Mouse (Mus musculus): ENCODE measurements around the gene Idh1. TPM values are rescaled to one million over a fixed set of nuclear protein-coding genes. Genes with fewer than 3 reads are reported as not detected.

The Idh1 gene
- 911 TPM for polyA plus RNA-seq (2014; fragmentation: Illumina TruSeq; extraction: RNeasy Lipid Tissue Mini Kit (QIAGEN cat#74804))

DNA sequence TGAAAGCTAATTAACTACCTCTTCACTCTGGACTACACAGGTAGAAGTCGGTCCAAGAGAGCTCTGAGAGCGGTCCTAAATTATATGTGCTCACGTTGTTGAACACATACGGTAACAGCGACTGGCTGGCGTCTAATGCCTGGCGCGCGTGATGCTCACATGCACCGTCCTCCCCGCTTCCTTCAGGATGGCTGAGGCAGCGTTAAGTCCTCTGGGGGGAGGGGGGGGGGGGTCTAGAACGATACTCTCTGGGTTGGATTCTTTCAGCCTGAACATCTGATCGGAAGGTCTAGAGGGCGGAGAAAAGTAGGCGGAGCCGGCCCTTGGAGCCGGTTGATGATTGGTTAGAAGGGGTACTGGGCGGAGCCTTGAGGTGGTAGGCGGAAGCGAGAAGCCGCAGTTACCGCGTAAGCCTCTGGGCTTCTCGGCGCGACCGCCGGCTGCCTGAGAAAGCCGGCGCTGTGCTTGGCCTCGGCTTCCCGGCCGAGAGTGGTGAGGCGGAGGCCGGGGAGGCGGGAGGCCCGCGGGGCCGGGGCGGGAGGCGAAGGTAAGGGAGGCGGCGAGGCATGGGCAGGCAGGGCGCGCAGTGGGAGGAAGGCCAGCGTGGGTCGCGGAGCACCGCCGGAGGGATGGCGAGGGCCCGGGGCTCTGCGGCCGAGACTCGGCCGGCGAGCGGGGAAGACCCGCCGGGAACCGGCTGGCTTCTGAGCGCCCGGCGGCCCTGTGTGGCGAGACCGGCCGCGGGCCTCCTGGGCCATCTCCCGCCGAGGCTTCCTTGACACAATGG lies at the start of gene Idh1, which contains the start of gene Pikfyve:
Gene Idh1 (minus strand): TSS at position 214 of the 787 bp plus-strand sequence.
Gene Pikfyve (plus strand): TSS at position 397 of the 787 bp plus-strand sequence.

DNA sequence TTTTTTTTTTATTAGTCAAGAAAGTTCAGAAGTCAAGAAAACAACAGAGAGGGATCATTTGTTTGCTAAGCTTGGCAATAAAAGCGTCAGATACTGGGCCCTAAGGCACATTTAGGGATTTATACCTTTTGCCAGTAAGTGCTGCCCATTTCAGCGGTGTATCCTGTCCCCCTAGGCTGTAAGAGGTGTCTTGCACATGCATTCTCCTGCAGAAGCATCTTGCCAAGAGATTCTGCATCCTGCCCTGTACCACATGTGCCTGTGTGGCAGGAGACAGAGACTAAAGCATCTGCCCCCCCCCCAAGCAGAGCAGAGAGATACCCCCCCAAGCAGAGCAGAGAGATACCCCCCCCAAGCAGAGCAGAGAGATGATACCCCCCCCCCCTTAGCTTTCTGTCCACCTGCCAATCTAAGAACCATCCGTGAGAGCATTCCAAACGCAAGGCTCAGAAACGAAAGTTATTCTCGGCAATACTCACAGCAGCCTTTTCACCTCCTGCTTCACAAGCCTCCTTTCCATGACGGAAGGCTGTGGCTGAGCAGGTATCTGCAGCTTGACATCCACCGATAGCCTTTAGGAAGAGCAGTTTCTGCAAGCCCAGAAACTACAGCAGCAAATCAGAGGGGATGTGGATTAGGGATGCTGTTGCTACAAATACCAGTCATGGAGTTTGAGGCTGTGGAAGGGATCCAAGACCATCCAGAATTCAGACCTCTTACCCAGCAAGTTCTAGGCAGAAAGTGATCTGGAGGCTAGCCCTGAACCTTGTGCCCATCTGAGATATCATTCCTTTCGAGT lies 63.5 kb downstream of the Idh1 start, which contains the start of gene D630023F18Rik:
Gene D630023F18Rik (minus strand): TSS at position 641 of the 799 bp plus-strand sequence.

DNA sequence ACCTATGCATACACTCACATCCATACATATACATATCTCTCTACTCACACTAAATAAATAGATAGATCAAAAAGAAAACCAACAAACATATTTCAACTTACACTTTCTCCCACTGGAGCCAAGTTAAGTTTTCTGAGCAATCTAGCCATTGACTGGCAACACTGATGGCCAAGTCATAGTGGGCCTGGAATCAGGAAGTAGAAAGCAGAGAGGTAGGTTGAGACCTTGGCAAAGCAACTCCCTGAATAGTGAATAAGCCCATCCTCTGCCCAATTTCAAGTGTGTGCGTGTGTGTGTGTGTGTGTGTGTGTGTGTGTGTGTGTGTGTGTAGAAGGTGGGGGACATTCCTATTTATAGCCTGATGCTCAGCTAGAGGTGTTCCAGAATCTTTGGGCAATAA lies 66.9 kb downstream of the Idh1 start, which contains the start of gene Gm28845:
Gene Gm28845 (minus strand): TSS at position 121 of the 400 bp plus-strand sequence.

Other genes with a start within 250 kb of the Idh1 start
- gene Plekhm3, start 229.7 kb downstream of the Idh1 start, polyA plus RNA-seq (2014; fragmentation: Illumina TruSeq; extraction: RNeasy Lipid Tissue Mini Kit (QIAGEN cat#74804)) = 6.0 TPM
- 3,153 TPM for gene Akr1cl, start 153.7 kb downstream of the Idh1 start, polyA plus RNA-seq (2014; fragmentation: Illumina TruSeq; extraction: RNeasy Lipid Tissue Mini Kit (QIAGEN cat#74804))
- not detected for gene Cryge, start 135.4 kb downstream of the Idh1 start, polyA plus RNA-seq (2014; fragmentation: Illumina TruSeq; extraction: RNeasy Lipid Tissue Mini Kit (QIAGEN cat#74804))
- not detected for gene Crygd, start 123.0 kb downstream of the Idh1 start, polyA plus RNA-seq (2014; fragmentation: Illumina TruSeq; extraction: RNeasy Lipid Tissue Mini Kit (QIAGEN cat#74804))
- not detected for gene Crygc, start 112.8 kb downstream of the Idh1 start, polyA plus RNA-seq (2014; fragmentation: Illumina TruSeq; extraction: RNeasy Lipid Tissue Mini Kit (QIAGEN cat#74804))
- gene Crygb, start 104.2 kb downstream of the Idh1 start, polyA plus RNA-seq (2014; fragmentation: Illumina TruSeq; extraction: RNeasy Lipid Tissue Mini Kit (QIAGEN cat#74804)) = 1.2 TPM
- gene Cryga, start 83.1 kb downstream of the Idh1 start, polyA plus RNA-seq (2014; fragmentation: Illumina TruSeq; extraction: RNeasy Lipid Tissue Mini Kit (QIAGEN cat#74804)) = not detected
- not detected for gene Gm28845, start 66.9 kb downstream of the Idh1 start, polyA plus RNA-seq (2014; fragmentation: Illumina TruSeq; extraction: RNeasy Lipid Tissue Mini Kit (QIAGEN cat#74804))
- gene D630023F18Rik, start 63.3 kb downstream of the Idh1 start, polyA plus RNA-seq (2014; fragmentation: Illumina TruSeq; extraction: RNeasy Lipid Tissue Mini Kit (QIAGEN cat#74804)) = 7.6 TPM
- 23.3 TPM for gene Pikfyve, start 183 bp upstream of the Idh1 start, polyA plus RNA-seq (2014; fragmentation: Illumina TruSeq; extraction: RNeasy Lipid Tissue Mini Kit (QIAGEN cat#74804))
- not detected for gene Pth2r, start 95.6 kb upstream of the Idh1 start, polyA plus RNA-seq (2014; fragmentation: Illumina TruSeq; extraction: RNeasy Lipid Tissue Mini Kit (QIAGEN cat#74804))